Mouse (Mus musculus) embryonic fibroblast, embryonic 13.5 days (primary cell): ENCODE measurements around the gene Tax1bp1.

Source experiments
- CTCF ChIP-seq: IDR thresholded peaks from 2 replicates; pipeline ENCODE4 v1.5.1; 2011; ENCODE audit warnings: mild to moderate bottlenecking, control low read depth, low read length, moderate library complexity, borderline replicate concordance; ENCODE audit not compliant: insufficient read depth
- POLR2A ChIP-seq: IDR thresholded peaks from 2 replicates; pipeline ENCODE4 v1.6.1; 2011; ENCODE audit warnings: low read depth, mild to moderate bottlenecking, control low read depth, low read length, moderate library complexity

GRCm38 (mm10) chr6:52686901-52687500 is 26.5 kb upstream of the Tax1bp1 start:
- TF ChIP-seq CTCF = no peak
- no peak for TF ChIP-seq POLR2A
